Mouse (Mus musculus): ENCODE results near the gene A930004D18Rik. TPM values are rescaled to one million over a fixed set of nuclear protein-coding genes. Genes with fewer than 3 reads are reported as not detected.
A peak's percentile ranks its signal among the peaks of the same experiment; 100 is the strongest.

A930004D18Rik gene
- polyA plus RNA-seq, 1 experiment from 2014 or later: 19.9 TPM

- H3K9ac ChIP-seq (replicated peaks): no peak overlapping the region
- peak overlapping the region; percentile 79 for H3K4me2 ChIP-seq
- H3K4me3 ChIP-seq (replicated peaks): no peak overlapping the region
- H3K9me3 ChIP-seq: no peaks in the 10 kb centered on the region
- peaks cover 17% of the 10 kb centered on the region for H3K4me1 ChIP-seq (replicated peaks)
- H3K27ac ChIP-seq: no peak overlapping the region
- 26% methylated on average over 2 of the region's 2 CpGs for WGBS
- no peaks in the 10 kb centered on the region for H3K36me3 ChIP-seq
- H3K27me3 ChIP-seq: no peaks in the 10 kb centered on the region
- no peak for ATAC-seq (ENCODE audit: insufficient number of reproducible peaks, insufficient read depth, low FRiP score, low TSS enrichment, low read depth)
Observed at GRCm38 (mm10) chr2:18059063-18059462, 21.5 kb upstream of the A930004D18Rik start.

GRCm38 (mm10) chr2:18058146-18058708, 20.7 kb upstream of the A930004D18Rik start:
- ATAC-seq (ENCODE audit: insufficient number of reproducible peaks, insufficient read depth, low FRiP score, low TSS enrichment, low read depth): no peak
- H3K27me3 ChIP-seq: no peaks in the 10 kb centered on the region
- H3K9me3 ChIP-seq: no peaks in the 10 kb centered on the region
- peak overlapping the region; percentile 51 for H3K4me3 ChIP-seq (replicated peaks)
- H3K36me3 ChIP-seq: no peaks in the 10 kb centered on the region
- peak overlapping the region; percentile 98 for H3K9ac ChIP-seq (replicated peaks)
- H3K4me2 ChIP-seq: peak overlapping the region; percentile 79
- WGBS: 15% methylated on average over 9 of the region's 9 CpGs
- peak overlapping the region; percentile 100 for H3K27ac ChIP-seq
- peaks cover 26% of the 10 kb centered on the region for H3K4me1 ChIP-seq (replicated peaks)

- Histone ChIP-seq H3K4me3 (replicated peaks) (peak overlapping the region; percentile 51), H3K4me1 (replicated peaks) (peaks cover 26% of the 10 kb centered on the region), H3K27ac (peak overlapping the region; percentile 100), H3K9me3 (no peaks in the 10 kb centered on the region), H3K27me3 (no peaks in the 10 kb centered on the region), H3K9ac (replicated peaks) (peak overlapping the region; percentile 98), H3K36me3 (no peaks in the 10 kb centered on the region), H3K4me2 (peak overlapping the region; percentile 79)
- WGBS: under 1% methylated on average over 48 of the region's 48 CpGs
- no peak for ATAC-seq (ENCODE audit: insufficient number of reproducible peaks, insufficient read depth, low FRiP score, low TSS enrichment, low read depth)
Observed at GRCm38 (mm10) chr2:18057336-18058145, 20.0 kb upstream of the A930004D18Rik start.

GRCm38 (mm10) chr2:18056786-18057255, 19.3 kb upstream of the A930004D18Rik start:
- Histone ChIP-seq H3K27ac (peak overlapping the region; percentile 100), H3K27me3 (no peaks in the 10 kb centered on the region), H3K4me2 (peak overlapping the region; percentile 79), H3K9me3 (no peaks in the 10 kb centered on the region), H3K4me3 (replicated peaks) (peak overlapping the region; percentile 51), H3K9ac (replicated peaks) (peak overlapping the region; percentile 98), H3K36me3 (no peaks in the 10 kb centered on the region), H3K4me1 (replicated peaks) (peaks cover 29% of the 10 kb centered on the region)
- ATAC-seq (ENCODE audit: insufficient number of reproducible peaks, insufficient read depth, low FRiP score, low TSS enrichment, low read depth): peak; percentile 97
- under 1% methylated on average over 47 of the region's 50 CpGs for WGBS

GRCm38 (mm10) chr2:18055929-18056785, 18.6 kb upstream of the A930004D18Rik start:
- H3K27me3 ChIP-seq: no peaks in the 10 kb centered on the region
- H3K36me3 ChIP-seq: no peaks in the 10 kb centered on the region
- H3K4me2 ChIP-seq: peak overlapping the region; percentile 79
- no peaks in the 10 kb centered on the region for H3K9me3 ChIP-seq
- peak overlapping the region; percentile 51 for H3K4me3 ChIP-seq (replicated peaks)
- under 1% methylated on average over 48 of the region's 66 CpGs for WGBS
- peak overlapping the region; percentile 98 for H3K9ac ChIP-seq (replicated peaks)
- peak overlapping the region; percentile 100 for H3K27ac ChIP-seq
- H3K4me1 ChIP-seq (replicated peaks): peaks cover 36% of the 10 kb centered on the region
- peak; percentile 93 for ATAC-seq (ENCODE audit: insufficient number of reproducible peaks, insufficient read depth, low FRiP score, low TSS enrichment, low read depth)

- H3K9me3 ChIP-seq: no peaks in the 10 kb centered on the region
- ATAC-seq (ENCODE audit: insufficient number of reproducible peaks, insufficient read depth, low FRiP score, low TSS enrichment, low read depth): no peak
- WGBS: 2% methylated on average over 20 of the region's 20 CpGs
- no peaks in the 10 kb centered on the region for H3K27me3 ChIP-seq
- peak within 1 kb of the TSS; percentile 98 for H3K9ac ChIP-seq (replicated peaks)
- H3K4me1 ChIP-seq (replicated peaks): peaks cover 43% of the 10 kb centered on the region
- H3K27ac ChIP-seq: peak within 1 kb of the TSS; percentile 100
- H3K4me2 ChIP-seq: peak within 1 kb of the TSS; percentile 79
- H3K36me3 ChIP-seq: no peaks in the 10 kb centered on the region
- peak within 1 kb of the TSS; percentile 51 for H3K4me3 ChIP-seq (replicated peaks)
Observed at GRCm38 (mm10) chr2:18055016-18055928, 17.7 kb upstream of the A930004D18Rik start, which contains the start of gene Mllt10. TSS of gene Mllt10 (plus strand) at chr2:18055237.

- no peak for ATAC-seq (ENCODE audit: insufficient number of reproducible peaks, insufficient read depth, low FRiP score, low TSS enrichment, low read depth)
- 0 out of 2 replicates have a peak overlapping the region, but pooled peaks have one; percentile 18 for H3K9ac ChIP-seq (replicated peaks)
- H3K27me3 ChIP-seq: no peaks in the 10 kb centered on the region
- WGBS: 25% methylated on average over 2 of the region's 2 CpGs
- H3K4me2 ChIP-seq: no peak overlapping the region; the same call in 1 of the 2 replicates
- H3K27ac ChIP-seq: peak overlapping the region; percentile 26; the same call in 1 of the 2 replicates
- H3K4me1 ChIP-seq (replicated peaks): peaks cover 50% of the 10 kb centered on the region
- H3K36me3 ChIP-seq: no peaks in the 10 kb centered on the region
- no peak overlapping the region for H3K4me3 ChIP-seq (replicated peaks)
- no peaks in the 10 kb centered on the region for H3K9me3 ChIP-seq
Observed at GRCm38 (mm10) chr2:18053951-18054530, 16.5 kb upstream of the A930004D18Rik start.

GRCm38 (mm10) chr2:18053243-18053950, 15.9 kb upstream of the A930004D18Rik start:
- Histone ChIP-seq H3K27ac (no peak overlapping the region), H3K27me3 (no peaks in the 10 kb centered on the region), H3K9me3 (no peaks in the 10 kb centered on the region), H3K9ac (replicated peaks) (no peak overlapping the region), H3K4me3 (replicated peaks) (no peak overlapping the region), H3K4me2 (no peak overlapping the region), H3K4me1 (replicated peaks) (peaks cover 47% of the 10 kb centered on the region), H3K36me3 (no peaks in the 10 kb centered on the region)
- WGBS: 52% methylated on average over 1 of the region's 1 CpGs
- ATAC-seq (ENCODE audit: insufficient number of reproducible peaks, insufficient read depth, low FRiP score, low TSS enrichment, low read depth): no peak

- no peak for ATAC-seq (ENCODE audit: insufficient number of reproducible peaks, insufficient read depth, low FRiP score, low TSS enrichment, low read depth)
- no peak overlapping the region for H3K27ac ChIP-seq
- H3K4me1 ChIP-seq (replicated peaks): peaks cover 43% of the 10 kb centered on the region
- no peak overlapping the region for H3K9ac ChIP-seq (replicated peaks)
- no peaks in the 10 kb centered on the region for H3K36me3 ChIP-seq
- H3K9me3 ChIP-seq: no peaks in the 10 kb centered on the region
- no peak overlapping the region for H3K4me2 ChIP-seq
- no peaks in the 10 kb centered on the region for H3K27me3 ChIP-seq
- H3K4me3 ChIP-seq (replicated peaks): no peak overlapping the region
- 47% methylated on average over 3 of the region's 3 CpGs for WGBS
Observed at GRCm38 (mm10) chr2:18052581-18052980, 15.0 kb upstream of the A930004D18Rik start.

Measured in limb, embryonic 12.5 days (tissue).